Mouse (Mus musculus): ENCODE data around the gene Pex5.

DNA sequence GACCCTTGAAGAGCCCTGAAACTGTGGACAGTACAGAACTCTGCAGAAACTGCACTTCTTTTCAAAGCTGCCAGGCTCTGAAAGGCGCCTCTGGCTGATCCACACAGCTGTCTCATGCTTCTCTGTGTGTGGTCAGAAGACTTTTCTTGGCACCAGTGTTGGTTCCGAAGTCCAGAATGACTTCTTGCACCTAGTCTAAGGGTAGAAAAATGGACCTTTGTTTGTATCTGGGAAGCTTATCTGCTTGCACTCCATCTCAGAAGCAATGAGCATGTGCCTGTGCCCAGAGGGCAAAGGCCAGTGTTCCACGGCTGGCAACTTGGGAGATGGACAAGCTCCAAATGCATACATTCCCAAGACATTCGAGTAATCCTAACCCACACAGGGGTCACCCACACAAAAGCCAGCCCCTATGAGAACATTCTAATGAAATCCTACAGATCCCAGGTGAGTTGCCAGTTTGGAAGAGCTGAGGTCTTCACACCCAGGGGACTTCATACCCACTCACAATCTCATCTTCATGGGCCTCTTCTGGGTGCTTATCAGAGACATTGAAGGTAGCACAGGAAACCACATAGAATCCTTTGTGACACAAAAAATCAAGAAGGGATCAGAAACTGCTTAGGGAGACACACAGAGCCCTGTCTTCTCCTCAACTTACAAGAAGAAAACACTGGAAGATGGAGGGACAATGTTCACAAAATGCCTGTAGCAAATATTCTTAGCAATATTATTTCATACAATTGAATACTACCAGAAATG, 37.2 kb downstream of the Pex5 start:
- no peak for TF ChIP-seq POLR2A (IDR thresholded peaks at IDR 0.05; ENCODE audit: extremely low read depth, insufficient read depth, low read length)
- no peak for TF ChIP-seq CTCF (IDR thresholded peaks at IDR 0.05; ENCODE audit: extremely low read depth, insufficient read depth, low read length)

All from cortical plate, adult 2 months (tissue).